Mouse (Mus musculus) layer of hippocampus, postnatal 14 days (tissue): ENCODE measurements around the gene Etnk2. TPM values are rescaled to one million over a fixed set of nuclear protein-coding genes. Genes with fewer than 3 reads are reported as not detected.

Experiments used
- DNase-seq, 2 experiments: peaks; one replicate each; pipeline ENCODE4 v3.0.0; 2021 to 2022; ENCODE audit warnings: low spot score in 2 of 2, mixed read lengths in 1 of 2
- total RNA-seq, 2 experiments: library from RNA; stranded (reverse); gene quantifications; 2 replicates each; pipeline ENCODE4 v1.2.3; 2021

Gene Etnk2
- total RNA-seq, 2 experiments from 2014 or later = 5.3 to 5.9 TPM

GRCm38 (mm10) chr1:133380347-133381065, 17.1 kb downstream of the Etnk2 start:
- DNase-seq = peak in 1 of 2 experiments; percentile 58

- no peak for DNase-seq
These were observed 18.6 kb downstream of the Etnk2 start for GRCm38 (mm10) chr1:133382008-133382407.

GRCm38 (mm10) chr1:133382552-133383155, 19.3 kb downstream of the Etnk2 start:
- DNase-seq = no peak

GRCm38 (mm10) chr1:133383157-133383783, 19.9 kb downstream of the Etnk2 start:
- DNase-seq = no peak

GRCm38 (mm10) chr1:133385506-133385905, 22.1 kb downstream of the Etnk2 start:
- peak; percentile 66 to 68 for DNase-seq

GRCm38 (mm10) chr1:133386209-133386608, 22.8 kb downstream of the Etnk2 start:
- DNase-seq = no peak

GRCm38 (mm10) chr1:133387539-133388268, 24.3 kb downstream of the Etnk2 start:
- peak in 1 of 2 experiments; percentile 43 for DNase-seq

GRCm38 (mm10) chr1:133394702-133395101, 31.3 kb downstream of the Etnk2 start:
- DNase-seq = peak in 1 of 2 experiments; percentile 62

- no peak for DNase-seq
These were observed 33.3 kb downstream of the Etnk2 start for GRCm38 (mm10) chr1:133396693-133397092.

GRCm38 (mm10) chr1:133397094-133397482, 33.7 kb downstream of the Etnk2 start:
- DNase-seq = no peak

GRCm38 (mm10) chr1:133397483-133398237, 34.3 kb downstream of the Etnk2 start:
- no peak for DNase-seq

- no peak for DNase-seq
These were observed 36.8 kb downstream of the Etnk2 start for GRCm38 (mm10) chr1:133400014-133400725.

- DNase-seq = no peak
These were observed 40.6 kb downstream of the Etnk2 start for GRCm38 (mm10) chr1:133404005-133404404.

- DNase-seq = no peak
These were observed 43.2 kb downstream of the Etnk2 start for GRCm38 (mm10) chr1:133406614-133407013.

- DNase-seq = no peak
These were observed 44.1 kb downstream of the Etnk2 start for GRCm38 (mm10) chr1:133407436-133407835.

- no peak for DNase-seq
These were observed 44.9 kb downstream of the Etnk2 start for GRCm38 (mm10) chr1:133408321-133408720.

GRCm38 (mm10) chr1:133408880-133409516, 45.6 kb downstream of the Etnk2 start:
- no peak for DNase-seq

GRCm38 (mm10) chr1:133409786-133410185, 46.4 kb downstream of the Etnk2 start:
- no peak for DNase-seq

- no peak for DNase-seq
These were observed 48.3 kb downstream of the Etnk2 start for GRCm38 (mm10) chr1:133411506-133412147.
